Mouse (Mus musculus) spleen, adult 2 months (tissue): ENCODE measurements around the gene Creb3. TPM values are rescaled to one million over a fixed set of nuclear protein-coding genes. Genes with fewer than 3 reads are reported as not detected.

Source experiments
- DNase-seq, 2 experiments: peaks; one replicate each; pipeline versions ENCODE4 v3.0.0 to v3.0.0-alpha.2; 2012 to 2021; ENCODE audit warnings: low spot score in 2 of 2, low read depth in 1 of 2
- H3K27ac ChIP-seq: fragments of 200-500 bp; 2 replicates; pipeline ENCODE4 v1.5.1; 2012; ENCODE audit warnings: low read length, inconsistent platforms; ENCODE audit not compliant: insufficient read depth
- H3K27me3 ChIP-seq: fragments of 200-500 bp; 2 replicates; pipeline ENCODE4 v1.6.1; 2012; ENCODE audit warnings: mild to moderate bottlenecking, moderate library complexity, low read length, inconsistent platforms; ENCODE audit not compliant: control insufficient read depth, insufficient read depth
- H3K36me3 ChIP-seq: fragments of 200-500 bp; 2 replicates; pipeline ENCODE4 v1.6.1; 2012; ENCODE audit warnings: mild to moderate bottlenecking, low read length, inconsistent platforms; ENCODE audit not compliant: control insufficient read depth, insufficient read depth
- H3K4me1 ChIP-seq: fragments of 200-500 bp; 2 replicates; pipeline ENCODE4 v1.6.1; 2011; ENCODE audit warnings: inconsistent platforms; ENCODE audit not compliant: control insufficient read depth, insufficient read depth, insufficient read length
- H3K4me3 ChIP-seq: fragments of 200-500 bp; 2 replicates; pipeline ENCODE4 v1.5.1; 2011; ENCODE audit warnings: mild to moderate bottlenecking, inconsistent platforms; ENCODE audit not compliant: insufficient read depth, insufficient read length; ENCODE audit errors: extremely low read depth
- CTCF ChIP-seq: fragments of 200-500 bp; IDR thresholded peaks from 2 replicates; pipeline ENCODE4 v1.5.1; 2011; ENCODE audit warnings: mild to moderate bottlenecking, inconsistent platforms; ENCODE audit not compliant: insufficient read depth, insufficient read length, insufficient replicate concordance; ENCODE audit errors: extremely low read depth
- POLR2A ChIP-seq: fragments of 200-500 bp; IDR thresholded peaks from 2 replicates; pipeline ENCODE4 v1.6.1; 2011; ENCODE audit warnings: low read depth, low read length, inconsistent platforms
- WGBS: fragments of 180-500 bp; shearing (Covaris S2); methylation state at CpG from one replicate; pipeline ENCODE4 v1.1.7; 2018; 5-methylcytosine and 5-hydroxymethylcytosine counted together
- polyA plus RNA-seq: library from polyadenylated mRNA; depleted of rRNA; stranded (reverse); fragments of >200 nt; gene quantifications from 2 replicates; pipeline ENCODE4 v1.2.3, GENCODE M21; 2012; rRNA removed

The Creb3 gene
- polyA plus RNA-seq = 48.8 and 54.0 TPM in 2 replicates

DNA sequence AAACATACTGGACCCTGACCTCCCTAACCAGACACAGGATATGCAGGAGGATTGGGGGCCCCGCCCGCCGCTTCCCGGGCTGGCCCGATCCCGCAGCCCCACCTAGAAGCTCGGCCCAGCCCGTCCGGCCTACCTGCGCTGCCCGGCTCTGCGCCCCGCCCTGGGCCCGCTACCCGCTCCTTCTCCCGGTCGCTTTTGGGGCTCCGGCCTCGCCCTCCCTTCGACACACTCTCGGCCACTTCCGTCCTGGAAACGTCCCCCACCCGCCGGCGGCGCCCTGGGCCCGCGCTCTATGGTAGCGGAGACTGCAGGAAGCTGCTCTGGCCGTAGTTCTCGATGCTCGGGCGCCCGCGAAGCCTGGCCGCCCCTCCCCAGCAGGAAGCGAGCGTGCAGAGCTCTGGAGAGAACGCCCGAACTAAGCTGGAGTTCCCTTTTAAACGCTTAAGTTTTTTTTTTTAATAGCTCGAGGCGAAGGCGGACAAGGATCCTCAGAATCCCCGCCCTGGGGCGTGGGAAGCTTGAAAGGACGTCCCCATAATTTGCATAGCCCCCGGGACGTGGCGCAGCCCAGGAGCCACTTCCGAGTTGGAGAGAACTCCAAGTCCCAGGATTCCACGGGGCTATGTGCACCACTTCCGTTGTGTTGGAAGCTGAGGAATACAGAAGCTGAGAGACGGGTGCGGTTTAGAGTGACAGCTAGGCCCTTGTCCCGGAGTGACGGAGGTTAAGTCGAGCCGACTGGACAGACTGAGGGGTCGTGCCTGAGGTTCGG, at the start of gene Creb3, which contains the start of gene Tln1:
TSS of gene Creb3 (plus strand) at position 336 of the 772 bp plus-strand sequence.
TSS of gene Tln1 (minus strand) at position 695 of the 772 bp plus-strand sequence.
- no peaks in the 10 kb centered on the region for H3K27me3 ChIP-seq
- peaks cover 18% of the 10 kb centered on the region for H3K36me3 ChIP-seq
- TF ChIP-seq CTCF (no peak), POLR2A (peak; percentile 24)
- peak; percentile 91 to 92 for DNase-seq
- WGBS = under 1% methylated on average over 62 of the region's 62 CpGs
- H3K4me3 ChIP-seq = peak within 1 kb of the TSS; percentile 85
- peaks cover 25% of the 10 kb centered on the region; the same call in 1 of the 2 replicates for H3K4me1 ChIP-seq
- H3K27ac ChIP-seq = peak within 1 kb of the TSS; percentile 91

DNA sequence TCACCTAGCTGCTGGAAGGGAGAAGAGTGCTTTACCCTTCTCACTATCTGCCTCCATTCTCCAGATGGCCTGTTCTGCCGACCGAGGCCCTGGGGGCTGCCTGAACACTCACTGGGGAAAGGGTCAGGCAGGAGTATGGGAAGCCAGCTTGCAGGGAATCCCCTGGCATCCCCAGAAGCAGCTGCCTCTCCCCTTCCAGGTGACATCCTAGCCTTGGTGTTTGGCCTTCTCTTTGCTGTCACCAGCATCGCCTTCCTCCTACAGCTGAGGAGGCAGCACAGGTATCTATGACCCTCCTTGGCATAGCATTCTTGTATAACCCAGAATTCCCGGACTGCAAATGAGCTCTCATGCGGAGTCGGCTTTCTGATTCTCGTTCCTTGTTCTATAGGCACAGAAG, 49.5 kb upstream of the Creb3 start:
- no peak overlapping the region for H3K4me3 ChIP-seq
- no peak overlapping the region for H3K27ac ChIP-seq
- DNase-seq = no peak
- H3K27me3 ChIP-seq = no peaks in the 10 kb centered on the region
- H3K4me1 ChIP-seq = peaks cover 5% of the 10 kb centered on the region; the same call in 1 of the 2 replicates
- H3K36me3 ChIP-seq = no peaks in the 10 kb centered on the region
- 91% methylated on average over 7 of the region's 7 CpGs for WGBS
- no peak for TF ChIP-seq POLR2A
- no peak for TF ChIP-seq CTCF

DNA sequence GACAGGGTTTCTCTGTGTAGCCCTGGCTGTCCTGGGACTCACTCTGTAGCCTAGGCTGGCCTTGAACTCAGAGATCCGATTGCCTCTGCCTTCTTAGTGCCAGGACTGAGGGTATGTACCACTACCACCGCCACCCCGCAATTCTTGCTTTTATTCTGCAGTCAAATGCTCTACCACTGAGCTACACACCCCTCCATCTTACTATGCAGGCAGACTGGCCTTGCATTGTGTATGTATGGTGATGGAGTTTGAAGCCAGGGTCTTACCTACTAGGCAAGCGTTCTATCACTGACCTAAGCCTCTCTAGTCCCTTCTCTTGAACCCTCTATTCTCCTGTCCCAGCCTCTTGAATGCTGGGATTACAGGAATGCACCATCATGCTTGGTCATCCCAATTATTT, 48.8 kb upstream of the Creb3 start:
- H3K27ac ChIP-seq = no peak overlapping the region
- H3K36me3 ChIP-seq = no peaks in the 10 kb centered on the region
- no peaks in the 10 kb centered on the region for H3K27me3 ChIP-seq
- TF ChIP-seq POLR2A = no peak
- no peak for TF ChIP-seq CTCF
- no peaks in the 10 kb centered on the region for H3K4me1 ChIP-seq
- no peak overlapping the region for H3K4me3 ChIP-seq
- WGBS = 90% methylated on average over 4 of the region's 4 CpGs
- no peak for DNase-seq

DNA sequence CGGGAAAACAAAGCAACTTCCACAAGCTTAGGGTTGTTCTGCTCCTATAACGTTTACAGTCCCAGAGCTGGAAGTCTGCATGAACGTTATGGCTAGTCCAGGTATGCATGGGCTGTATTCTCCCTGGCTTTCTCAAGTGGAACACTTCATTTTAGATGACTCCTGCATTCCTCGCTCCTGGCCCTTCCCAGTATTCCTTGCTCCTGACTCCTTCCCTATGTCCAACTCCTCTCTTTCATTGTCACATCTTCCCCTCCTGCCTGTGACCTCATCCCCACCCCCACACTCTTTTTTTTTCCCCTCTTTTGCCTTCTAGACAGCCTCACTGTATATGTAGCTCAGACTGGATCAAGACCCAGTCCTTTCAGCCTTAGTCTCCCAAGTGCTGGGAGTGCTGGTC, 48.3 kb upstream of the Creb3 start:
- TF ChIP-seq CTCF = no peak
- no peak for TF ChIP-seq POLR2A
- 90% methylated on average over 4 of the region's 4 CpGs for WGBS
- H3K36me3 ChIP-seq = no peaks in the 10 kb centered on the region
- DNase-seq = no peak
- no peaks in the 10 kb centered on the region for H3K4me1 ChIP-seq
- no peak overlapping the region for H3K4me3 ChIP-seq
- no peaks in the 10 kb centered on the region for H3K27me3 ChIP-seq
- H3K27ac ChIP-seq = no peak overlapping the region

DNA sequence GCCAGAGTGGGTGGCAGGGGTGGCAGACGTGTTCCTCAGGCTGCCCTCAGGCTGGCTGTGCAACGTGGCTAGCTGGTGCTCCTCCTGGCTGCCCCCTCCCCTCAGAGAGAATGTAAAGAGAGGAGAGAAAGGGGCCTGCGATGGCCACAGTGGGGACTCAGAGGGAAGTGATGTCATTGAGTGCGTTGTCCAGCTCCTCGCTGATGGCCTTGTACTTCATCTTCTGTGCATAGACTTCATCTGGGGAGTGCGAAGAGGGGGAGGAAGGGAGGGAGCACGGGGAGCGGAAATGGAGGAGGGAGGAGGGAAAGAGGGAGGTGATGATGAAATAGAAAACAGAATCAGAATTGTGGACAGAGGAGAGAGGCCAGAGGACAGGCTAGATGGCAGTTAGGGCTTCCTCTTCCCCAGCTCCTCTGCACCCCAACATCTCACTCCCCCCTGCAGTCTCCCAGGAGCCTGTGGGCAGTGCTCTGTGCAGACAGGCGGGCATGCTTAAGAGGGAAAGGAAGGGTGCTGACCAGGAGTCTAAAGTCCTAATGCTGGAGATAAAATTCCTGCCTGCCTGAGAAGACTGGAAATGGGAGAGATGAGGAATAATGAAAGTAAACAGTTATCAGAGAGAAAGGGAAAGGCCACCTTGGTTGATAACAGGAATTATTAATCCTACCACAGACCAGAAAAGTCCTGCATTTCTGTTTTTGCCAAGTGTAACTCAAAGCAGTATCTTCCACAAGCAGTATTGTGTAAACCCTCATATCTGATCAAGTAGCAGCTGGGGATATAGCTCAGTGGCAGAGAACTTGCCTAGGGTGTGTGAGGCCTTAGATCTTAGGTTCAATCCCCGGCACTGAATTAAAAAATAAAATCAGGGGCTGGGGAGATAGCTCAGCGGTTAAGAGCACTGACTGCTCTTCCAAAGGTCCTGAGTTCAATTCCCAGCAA, 46.1 kb upstream of the Creb3 start:
- no peak for DNase-seq
- no peaks in the 10 kb centered on the region for H3K27me3 ChIP-seq
- no peaks in the 10 kb centered on the region; the same call in 1 of the 2 replicates for H3K4me1 ChIP-seq
- no peak for TF ChIP-seq CTCF
- no peak for TF ChIP-seq POLR2A
- no peaks in the 10 kb centered on the region for H3K36me3 ChIP-seq
- H3K4me3 ChIP-seq = no peak overlapping the region
- WGBS = 77% methylated on average over 11 of the region's 11 CpGs
- H3K27ac ChIP-seq = no peak overlapping the region

DNA sequence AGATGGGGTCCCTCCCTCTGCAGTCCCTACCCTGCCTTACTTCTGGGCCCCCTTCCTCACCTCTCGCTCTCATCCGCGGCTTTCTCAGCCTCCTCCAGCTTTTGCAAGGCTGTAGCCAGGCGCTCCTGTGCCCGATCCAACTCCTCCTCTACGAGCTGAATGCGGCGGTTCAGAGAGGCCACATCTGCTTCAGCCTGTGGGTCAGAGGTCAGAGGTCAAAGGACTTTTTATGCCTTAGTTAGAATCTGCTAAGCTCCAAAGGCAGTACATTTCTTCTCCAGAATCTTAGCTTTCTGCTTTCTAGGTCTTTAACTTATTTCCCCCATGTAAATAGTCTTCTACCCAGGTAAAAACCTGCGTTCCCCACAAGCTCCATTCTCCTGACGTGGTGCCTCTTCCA, 42.6 kb upstream of the Creb3 start:
- peaks cover 11% of the 10 kb centered on the region for H3K27me3 ChIP-seq
- WGBS = 82% methylated on average over 10 of the region's 10 CpGs
- DNase-seq = no peak

More for the DNA sequence above, 42.6 kb upstream of the Creb3 start:
- Histone ChIP-seq H3K36me3 (no peaks in the 10 kb centered on the region), H3K27ac (no peak overlapping the region), H3K4me1 (peaks cover 8% of the 10 kb centered on the region; the same call in 1 of the 2 replicates), H3K4me3 (no peak overlapping the region)
- TF ChIP-seq POLR2A (no peak), CTCF (no peak)
